Mouse (Mus musculus) kidney, adult 2 months (tissue): ENCODE results near the gene Hid1. TPM values are rescaled to one million over a fixed set of nuclear protein-coding genes. Genes with fewer than 3 reads are reported as not detected.
A peak's percentile ranks its signal among the peaks of the same experiment; 100 is the strongest.

Source experiments
- DNase-seq: peaks from one replicate; pipeline ENCODE4 v3.0.0; 2021
- H3K27ac ChIP-seq: fragments of 200-500 bp; 2 replicates; pipeline ENCODE4 v1.5.1; 2012; ENCODE audit warnings: low read depth, low read length, control low read depth, inconsistent platforms; ENCODE audit not compliant: insufficient read depth
- H3K27me3 ChIP-seq: fragments of 200-500 bp; replicated peaks from 2 replicates; pipeline ENCODE4 v1.6.1; 2012; ENCODE audit warnings: mild to moderate bottlenecking, moderate library complexity, low read length, inconsistent platforms; ENCODE audit not compliant: control insufficient read depth, insufficient read depth
- H3K36me3 ChIP-seq: fragments of 200-500 bp; 2 replicates; pipeline ENCODE4 v1.6.1; 2012; ENCODE audit warnings: mild to moderate bottlenecking, moderate library complexity, low read length, inconsistent platforms; ENCODE audit not compliant: control insufficient read depth, insufficient read depth
- H3K4me1 ChIP-seq: fragments of 200-500 bp; 2 replicates; pipeline ENCODE4 v1.6.1; 2011; ENCODE audit warnings: low read length; ENCODE audit not compliant: control insufficient read depth, insufficient read depth
- H3K4me3 ChIP-seq: fragments of 200-500 bp; 2 replicates; pipeline ENCODE4 v1.5.1; 2011; ENCODE audit warnings: mild to moderate bottlenecking, low read depth, low read length, control low read depth; ENCODE audit not compliant: insufficient read depth
- CTCF ChIP-seq: fragments of 200-500 bp; conservative IDR thresholded peaks from 2 replicates; pipeline ENCODE4 v1.5.1; 2011; ENCODE audit warnings: low read depth, mild to moderate bottlenecking, control low read depth, low read length, moderate library complexity, mixed read lengths; ENCODE audit not compliant: insufficient read depth, insufficient read length
- POLR2A ChIP-seq: fragments of 200-500 bp; IDR thresholded peaks from one replicate; pipeline ENCODE4 v1.6.1; 2011; ENCODE audit warnings: low read depth, low read length, control low read depth
- WGBS: fragments of 180-500 bp; shearing (Covaris S2); methylation state at CpG from one replicate; pipeline ENCODE4 v1.1.7; 2018; 5-methylcytosine and 5-hydroxymethylcytosine counted together
- polyA plus RNA-seq: library from polyadenylated mRNA; depleted of rRNA; stranded (reverse); fragments of >200 nt; gene quantifications from 2 replicates; pipeline ENCODE4 v1.2.3, GENCODE M21; 2012

Gene Hid1
- polyA plus RNA-seq, 1 experiment, result 5.4 TPM

GRCm38 (mm10) chr11:115374695-115375425 is 7.3 kb upstream of the Hid1 start:
- H3K27ac ChIP-seq, result no peak overlapping the region
- DNase-seq, result no peak
- no peaks in the 10 kb centered on the region for H3K27me3 ChIP-seq
- no peaks in the 10 kb centered on the region for H3K36me3 ChIP-seq
- H3K4me3 ChIP-seq, result no peak overlapping the region
- no peak for TF ChIP-seq POLR2A
- TF ChIP-seq CTCF, result no peak
- 64% methylated on average over 12 of the region's 12 CpGs for WGBS
- H3K4me1 ChIP-seq, result peaks cover 5% of the 10 kb centered on the region

GRCm38 (mm10) chr11:115373805-115374694 is 6.5 kb upstream of the Hid1 start:
- Histone ChIP-seq H3K27ac (no peak overlapping the region), H3K4me3 (peak overlapping the region; percentile 47), H3K4me1 (peaks cover 5% of the 10 kb centered on the region), H3K27me3 (no peaks in the 10 kb centered on the region), H3K36me3 (no peaks in the 10 kb centered on the region)
- 3% methylated on average over 30 of the region's 30 CpGs for WGBS
- TF ChIP-seq CTCF (no peak), POLR2A (no peak)
- peak; percentile 71 for DNase-seq

- DNase-seq, result no peak
- Histone ChIP-seq H3K27ac (no peak overlapping the region), H3K27me3 (no peaks in the 10 kb centered on the region), H3K4me3 (no peak overlapping the region), H3K36me3 (no peaks in the 10 kb centered on the region), H3K4me1 (peaks cover 5% of the 10 kb centered on the region)
- 65% methylated on average over 2 of the region's 2 CpGs for WGBS
- TF ChIP-seq POLR2A (no peak), CTCF (no peak)
Measured at GRCm38 (mm10) chr11:115372737-115373136, 5.2 kb upstream of the Hid1 start.

- H3K27ac ChIP-seq, result no peak overlapping the region
- no peak for DNase-seq
- WGBS, result 79% methylated on average over 1 of the region's 1 CpGs
- TF ChIP-seq POLR2A, result no peak
- no peak for TF ChIP-seq CTCF
- H3K4me3 ChIP-seq, result no peak overlapping the region
- H3K27me3 ChIP-seq, result no peaks in the 10 kb centered on the region
- peaks cover 5% of the 10 kb centered on the region for H3K4me1 ChIP-seq
- H3K36me3 ChIP-seq, result no peaks in the 10 kb centered on the region
Measured at GRCm38 (mm10) chr11:115372015-115372414, 4.5 kb upstream of the Hid1 start.

GRCm38 (mm10) chr11:115371354-115371753 is 3.8 kb upstream of the Hid1 start:
- TF ChIP-seq CTCF (no peak), POLR2A (no peak)
- Histone ChIP-seq H3K4me1 (peaks cover 5% of the 10 kb centered on the region), H3K27ac (no peak overlapping the region), H3K27me3 (no peaks in the 10 kb centered on the region), H3K4me3 (no peak overlapping the region), H3K36me3 (no peaks in the 10 kb centered on the region)
- DNase-seq, result no peak
- 75% methylated on average over 8 of the region's 8 CpGs for WGBS

- WGBS, result 72% methylated on average over 7 of the region's 7 CpGs
- H3K4me3 ChIP-seq, result no peak overlapping the region
- H3K36me3 ChIP-seq, result no peaks in the 10 kb centered on the region
- peaks cover 5% of the 10 kb centered on the region for H3K4me1 ChIP-seq
- TF ChIP-seq CTCF (no peak), POLR2A (no peak)
- H3K27ac ChIP-seq, result no peak overlapping the region
- no peak for DNase-seq
- H3K27me3 ChIP-seq, result no peaks in the 10 kb centered on the region
Measured at GRCm38 (mm10) chr11:115370368-115370767, 2.8 kb upstream of the Hid1 start.

- Histone ChIP-seq H3K4me3 (peak overlapping the region; percentile 60), H3K36me3 (no peaks in the 10 kb centered on the region), H3K27ac (no peak overlapping the region), H3K4me1 (no peaks in the 10 kb centered on the region), H3K27me3 (no peaks in the 10 kb centered on the region)
- WGBS, result 13% methylated on average over 28 of the region's 28 CpGs
- TF ChIP-seq POLR2A (no peak), CTCF (no peak)
- DNase-seq, result no peak
Measured at GRCm38 (mm10) chr11:115366706-115367394, 706 bp downstream of the Hid1 start.
